Mouse (Mus musculus): ENCODE data around the gene Gm3486. TPM values are rescaled to one million over a fixed set of nuclear protein-coding genes. Genes with fewer than 3 reads are reported as not detected.
"Not testable (repeated sequence)": the region's sequence is repeated elsewhere in the genome, so short reads cannot be mapped to it uniquely, and the experiment has no call there.

Gene Gm3486
- not detected in 2 replicates for total RNA-seq (2017)

DNA sequence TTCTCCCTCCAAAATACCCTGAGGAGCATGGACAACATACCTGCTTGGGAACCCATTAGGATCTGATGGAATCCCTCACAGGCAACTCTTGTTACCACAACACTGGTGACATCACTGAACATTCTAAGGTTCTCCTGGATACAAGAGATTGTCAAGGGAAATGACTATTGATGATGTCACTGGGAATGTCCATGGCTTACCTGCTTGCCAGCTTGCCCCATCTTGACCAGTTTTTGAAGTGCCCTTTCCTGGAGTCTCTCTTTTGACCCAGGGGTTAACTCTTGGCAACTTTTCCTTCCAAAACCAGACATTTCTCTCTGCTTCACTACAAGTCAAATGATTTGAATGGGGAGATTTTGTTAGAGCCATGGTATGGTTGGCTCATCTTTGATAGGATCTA, at the start of gene Gm3486:
Gene Gm3486 (minus strand): TSS at position 101 of the 400 bp plus-strand sequence.
- not testable (repeated sequence) for ATAC-seq (replicated peaks in 1 of 2; ENCODE audit: insufficient read depth in 1 of 2, low FRiP score in 2 of 2, low TSS enrichment in 1 of 2, low read depth in 1 of 2, poor library complexity in 2 of 2, severe bottlenecking in 2 of 2)

DNA sequence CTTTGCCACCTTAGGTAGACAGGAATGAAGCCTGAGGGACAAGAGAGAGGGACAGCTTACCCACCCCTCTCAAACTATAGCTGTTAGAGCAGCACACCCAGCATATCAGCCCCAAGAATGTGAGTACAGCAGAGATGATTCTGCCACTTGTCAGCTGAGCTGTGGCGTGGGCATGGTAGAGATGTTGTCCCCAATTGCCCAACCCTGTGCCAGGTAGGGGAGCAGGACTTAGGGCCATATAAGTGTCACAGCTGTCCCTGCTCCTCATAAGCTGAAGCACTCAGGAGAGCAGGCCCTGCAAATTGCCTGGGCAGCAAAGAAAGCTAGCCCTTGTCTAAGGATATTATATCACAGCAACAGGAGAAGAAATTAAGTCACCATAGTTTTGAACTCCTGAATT, 35.4 kb upstream of the Gm3486 start:
- ATAC-seq (replicated peaks in 1 of 2; ENCODE audit: insufficient read depth in 1 of 2, low FRiP score in 2 of 2, low TSS enrichment in 1 of 2, low read depth in 1 of 2, poor library complexity in 2 of 2, severe bottlenecking in 2 of 2) = not testable (repeated sequence)

- ATAC-seq (replicated peaks in 1 of 2; ENCODE audit: insufficient read depth in 1 of 2, low FRiP score in 2 of 2, low TSS enrichment in 1 of 2, low read depth in 1 of 2, poor library complexity in 2 of 2, severe bottlenecking in 2 of 2) = not testable (repeated sequence)
Observed at GRCm38 (mm10) chr14:41520683-41521082, 31.4 kb upstream of the Gm3486 start.

GRCm38 (mm10) chr14:41453418-41453817, 35.9 kb downstream of the Gm3486 start, which contains the start of gene Gm7954:
Gm7954 (minus strand) TSS chr14:41453518.
- not testable (repeated sequence) for ATAC-seq (replicated peaks in 1 of 2; ENCODE audit: insufficient read depth in 1 of 2, low FRiP score in 2 of 2, low TSS enrichment in 1 of 2, low read depth in 1 of 2, poor library complexity in 2 of 2, severe bottlenecking in 2 of 2)

Other genes with a start within 250 kb of the Gm3486 start
- not detected in 2 replicates for gene Gm2832, start 210.7 kb downstream of the Gm3486 start, total RNA-seq (2017)
- not detected in 2 replicates for gene Gm5798, start 140.9 kb downstream of the Gm3486 start, total RNA-seq (2017)
- gene Gm7945, start 103.1 kb downstream of the Gm3486 start, total RNA-seq (2017) = not detected in 2 replicates
- gene Gm6482, start 81.2 kb downstream of the Gm3486 start, total RNA-seq (2017) = not detected in 2 replicates
- not detected in 2 replicates for gene Gm7954, start 36.0 kb downstream of the Gm3486 start, total RNA-seq (2017)
- not detected in 2 replicates for gene Gm7970, start 66.1 kb upstream of the Gm3486 start, total RNA-seq (2017)
- not detected in 2 replicates for gene 1700049E17Rik2, start 83.7 kb upstream of the Gm3486 start, total RNA-seq (2017)
- not detected in 2 replicates for gene Gm3072, start 135.1 kb upstream of the Gm3486 start, total RNA-seq (2017)
- not detected in 2 replicates for gene Gm3676, start 157.0 kb upstream of the Gm3486 start, total RNA-seq (2017)
- gene Gm8068, start 212.4 kb upstream of the Gm3486 start, total RNA-seq (2017) = not detected in 2 replicates